Mouse (Mus musculus) brain, embryonic 14.5 days (tissue): Measurements from ENCODE around the gene Wnk4.

ENCODE experiments used
- CTCF ChIP-seq: fragments of 200-500 bp; IDR thresholded peaks from 2 replicates; pipeline ENCODE4 v1.5.1; 2012; ENCODE audit warnings: inconsistent platforms, mild to moderate bottlenecking, moderate library complexity, borderline replicate concordance; ENCODE audit not compliant: insufficient read depth, insufficient read length; ENCODE audit errors: extremely low read depth
- POLR2A ChIP-seq: fragments of 200-500 bp; IDR thresholded peaks from 2 replicates; pipeline ENCODE4 v1.6.1; 2012; ENCODE audit warnings: mild to moderate bottlenecking, inconsistent platforms, borderline replicate concordance; ENCODE audit not compliant: poor library complexity, insufficient read depth, insufficient read length, severe bottlenecking; ENCODE audit errors: extremely low read depth

DNA sequence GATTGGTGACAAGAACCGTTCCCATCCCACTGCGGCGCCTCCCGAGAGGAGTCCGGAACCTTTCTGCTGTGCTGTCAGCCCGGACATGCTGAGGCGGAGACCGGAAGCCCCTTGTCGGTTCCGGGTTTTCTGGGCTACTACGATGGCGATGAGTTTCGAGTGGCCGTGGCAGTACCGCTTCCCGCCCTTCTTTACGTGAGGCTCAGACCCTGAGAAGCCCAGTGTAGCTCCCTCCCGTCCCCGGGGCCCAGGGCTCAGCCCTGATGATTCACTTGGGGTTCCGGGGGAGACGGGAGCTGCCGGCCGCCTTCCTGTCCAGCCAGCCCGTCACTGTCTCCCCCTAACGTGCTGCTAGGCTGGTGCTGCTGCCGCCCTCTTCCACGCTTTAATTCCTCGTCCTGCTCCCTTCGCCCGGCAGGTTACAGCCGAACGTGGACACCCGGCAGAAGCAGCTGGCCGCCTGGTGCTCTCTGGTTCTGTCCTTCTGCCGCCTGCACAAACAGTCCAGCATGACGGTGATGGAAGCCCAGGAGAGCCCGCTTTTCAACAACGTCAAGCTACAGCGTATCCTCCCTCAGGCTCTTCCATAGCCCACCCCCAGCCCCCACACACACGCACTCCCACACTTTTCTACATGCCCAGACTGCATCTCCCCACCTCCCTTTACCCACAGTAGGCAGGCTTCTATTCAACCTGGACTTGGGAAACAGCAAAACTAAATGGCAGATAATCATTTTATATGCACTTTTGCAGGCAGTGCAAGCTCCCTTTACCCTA is 6.6 kb upstream of the Wnk4 start, which contains the start of gene Vps25:
- TF ChIP-seq POLR2A (peak; percentile 52; the same call in 1 of the 2 replicates), CTCF (no peak)
